Mouse (Mus musculus) spleen, adult 2 months (tissue): ENCODE data around the gene Gm21677.
"Not testable (repeated sequence)": the region's sequence is repeated elsewhere in the genome, so short reads cannot be mapped to it uniquely, and the experiment has no call there.

ENCODE experiments used
- CTCF ChIP-seq: fragments of 200-500 bp; IDR thresholded peaks from 2 replicates; pipeline ENCODE4 v1.5.1; 2011; ENCODE audit warnings: mild to moderate bottlenecking, inconsistent platforms; ENCODE audit not compliant: insufficient read depth, insufficient read length, insufficient replicate concordance; ENCODE audit errors: extremely low read depth
- POLR2A ChIP-seq: fragments of 200-500 bp; IDR thresholded peaks from 2 replicates; pipeline ENCODE4 v1.6.1; 2011; ENCODE audit warnings: low read depth, low read length, inconsistent platforms

DNA sequence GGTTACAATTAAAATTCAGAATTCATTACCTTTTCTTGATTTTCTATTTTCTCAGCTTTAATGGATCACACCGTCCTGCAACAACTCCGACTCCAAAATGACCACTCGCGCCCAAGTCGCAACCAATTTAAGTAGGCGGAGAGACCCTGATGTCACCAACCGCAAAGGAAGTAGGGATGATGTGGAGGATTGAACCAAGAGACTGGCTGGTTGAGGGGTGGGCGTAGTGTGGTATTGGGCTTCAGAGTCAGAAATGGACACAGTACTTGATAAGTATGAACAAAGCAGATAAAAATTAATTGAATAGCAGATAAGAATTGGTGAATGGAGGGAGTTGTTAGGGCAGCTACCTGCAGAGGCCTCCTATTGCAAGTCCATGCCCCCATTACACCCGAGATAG, at the start of gene Gm21677:
- not testable (repeated sequence) for TF ChIP-seq POLR2A, CTCF
